Mouse (Mus musculus) lung, embryonic 14.5 days (tissue): ENCODE data around the gene Eif2b2. TPM values are rescaled to one million over a fixed set of nuclear protein-coding genes. Genes with fewer than 3 reads are reported as not detected.

Experiments used
- ATAC-seq: fragments of 200-750 bp; cut with Nextera tagmentation; 2 replicates; pipeline ENCODE4 v1.8.0; 2017; ENCODE audit warnings: mild to moderate bottlenecking, moderate TSS enrichment, moderate library complexity; ENCODE audit not compliant: insufficient read depth
- DNase-seq: peaks from one replicate; pipeline ENCODE4 v3.0.0-alpha.2; 2015
- H3K27ac ChIP-seq: fragments of 300-500 bp; sonication (generic); 2 replicates; pipeline ENCODE4 v1.5.1; 2014; ENCODE audit warnings: low read depth, mild to moderate bottlenecking, moderate library complexity
- H3K27me3 ChIP-seq: fragments of 300-500 bp; sonication (generic); 2 replicates; pipeline ENCODE4 v1.6.1; 2014; ENCODE audit warnings: low read length, control low read depth; ENCODE audit not compliant: insufficient read depth
- H3K36me3 ChIP-seq: fragments of 300-500 bp; sonication (generic); 2 replicates; pipeline ENCODE4 v1.6.1; 2014; ENCODE audit warnings: control low read depth; ENCODE audit not compliant: insufficient read depth
- H3K4me1 ChIP-seq: fragments of 300-500 bp; sonication (generic); 2 replicates; pipeline ENCODE4 v1.6.1; 2014; ENCODE audit warnings: antibody characterized with exemption, control low read depth; ENCODE audit not compliant: insufficient read depth
- H3K4me2 ChIP-seq: fragments of 300-500 bp; sonication (generic); 2 replicates; pipeline ENCODE4 v1.6.1; 2014; ENCODE audit warnings: mild to moderate bottlenecking
- H3K4me3 ChIP-seq: fragments of 300-500 bp; sonication (generic); 2 replicates; pipeline ENCODE4 v1.5.1; 2014; ENCODE audit warnings: low read depth, low read length
- H3K9ac ChIP-seq: fragments of 300-500 bp; sonication (generic); 2 replicates; pipeline ENCODE4 v1.6.1; 2014
- H3K9me3 ChIP-seq: fragments of 300-500 bp; sonication (generic); 2 replicates; pipeline ENCODE4 v1.6.1; 2016; ENCODE audit warnings: low read depth, low read length, control low read depth
- CTCF ChIP-seq: IDR thresholded peaks from 2 replicates; pipeline ENCODE4 v1.5.1; 2016; ENCODE audit warnings: antibody characterized with exemption, low read depth
- WGBS: fragments of 180-500 bp; shearing (Covaris S2); extraction: QIAGEN DNeasy Blood & Tissue Kit; methylation state at CpG from one replicate; pipeline ENCODE4 v1.1.7; 2014; 5-methylcytosine and 5-hydroxymethylcytosine counted together
- polyA plus RNA-seq: library from polyadenylated mRNA; unstranded; fragments of >200 nt; fragmentation: Nextera tagmentation; extraction: Ambion mirVana; gene quantifications from 2 replicates; pipeline ENCODE4 v1.2.1, GENCODE M21; 2014

Eif2b2 gene
- polyA plus RNA-seq, 1 experiment from 2014 or later = 99.9 TPM

DNA sequence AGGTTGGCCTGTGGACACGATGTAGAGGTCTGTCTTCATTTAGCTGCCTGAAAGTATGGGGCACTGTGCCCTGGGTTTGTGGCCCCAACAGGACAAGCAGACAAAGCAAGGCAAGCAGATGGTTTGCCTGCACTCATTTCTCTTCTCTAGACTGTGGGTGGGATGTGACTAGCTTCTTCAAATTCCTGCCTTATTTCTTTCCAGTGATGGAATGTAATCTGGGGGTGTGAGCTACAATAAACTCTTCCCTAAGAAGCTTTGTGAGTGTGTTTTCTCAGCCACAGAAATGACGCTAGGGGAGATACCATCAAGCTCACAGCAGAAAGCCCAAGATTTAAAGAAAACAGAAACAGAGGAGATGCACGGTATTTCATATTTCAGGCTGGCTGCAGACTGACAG is 32.8 kb downstream of the Eif2b2 start:
- no peak overlapping the region for H3K9ac ChIP-seq
- no peak for ATAC-seq
- no peak for DNase-seq
- no peak overlapping the region for H3K4me2 ChIP-seq
- H3K9me3 ChIP-seq = peaks cover 4% of the 10 kb centered on the region; the same call in 1 of the 2 replicates
- TF ChIP-seq CTCF = no peak
- no peaks in the 10 kb centered on the region for H3K27me3 ChIP-seq
- 70% methylated on average over 3 of the region's 3 CpGs for WGBS
- H3K4me1 ChIP-seq = no peaks in the 10 kb centered on the region
- no peak overlapping the region for H3K4me3 ChIP-seq
- no peak overlapping the region for H3K27ac ChIP-seq
- no peaks in the 10 kb centered on the region for H3K36me3 ChIP-seq

DNA sequence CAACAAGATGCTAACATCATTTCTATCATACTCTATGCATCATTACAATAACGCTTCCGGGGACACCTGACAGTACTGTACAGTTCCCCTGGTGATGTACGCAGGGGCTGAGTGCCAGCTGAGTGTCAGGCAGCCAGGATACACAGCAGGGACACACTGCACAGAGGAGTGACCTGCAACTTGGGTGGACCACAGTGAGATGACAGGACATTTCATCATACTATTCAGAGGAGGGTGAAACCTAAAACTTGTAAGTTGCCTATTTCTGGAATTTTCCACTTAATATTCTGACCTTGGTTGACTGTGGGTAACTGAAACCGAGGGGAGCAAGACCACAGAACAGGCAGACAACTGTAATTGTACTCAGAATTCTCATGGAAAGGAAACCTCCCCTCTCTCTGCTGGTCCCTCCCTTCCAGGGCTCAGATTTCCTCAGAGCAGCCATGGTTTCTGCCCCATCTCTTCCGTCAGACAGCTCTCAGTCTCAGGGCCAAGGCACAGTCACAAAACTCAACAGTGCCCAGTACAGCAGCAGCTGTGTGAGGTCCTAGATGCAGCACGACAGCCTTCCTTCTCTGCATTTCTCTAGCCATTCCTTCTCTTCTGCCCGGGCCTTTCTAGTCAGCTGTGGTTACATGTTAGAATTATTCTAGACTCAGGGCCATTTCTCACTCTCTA is 36.9 kb downstream of the Eif2b2 start:
- Histone ChIP-seq H3K4me3 (no peak overlapping the region), H3K27ac (peak overlapping the region; percentile 21; the same call in 1 of the 2 replicates), H3K9me3 (no peaks in the 10 kb centered on the region), H3K27me3 (no peaks in the 10 kb centered on the region), H3K4me1 (no peaks in the 10 kb centered on the region), H3K36me3 (0 out of 2 replicates have a peak, but pooled peaks cover 5% of the 10 kb centered on the region), H3K9ac (no peak overlapping the region), H3K4me2 (no peak overlapping the region)
- WGBS = 54% methylated on average over 7 of the region's 7 CpGs
- DNase-seq (peak; percentile 45), ATAC-seq (0 out of 2 replicates have a peak, but pooled peaks have one; percentile 54)
- no peak for TF ChIP-seq CTCF

DNA sequence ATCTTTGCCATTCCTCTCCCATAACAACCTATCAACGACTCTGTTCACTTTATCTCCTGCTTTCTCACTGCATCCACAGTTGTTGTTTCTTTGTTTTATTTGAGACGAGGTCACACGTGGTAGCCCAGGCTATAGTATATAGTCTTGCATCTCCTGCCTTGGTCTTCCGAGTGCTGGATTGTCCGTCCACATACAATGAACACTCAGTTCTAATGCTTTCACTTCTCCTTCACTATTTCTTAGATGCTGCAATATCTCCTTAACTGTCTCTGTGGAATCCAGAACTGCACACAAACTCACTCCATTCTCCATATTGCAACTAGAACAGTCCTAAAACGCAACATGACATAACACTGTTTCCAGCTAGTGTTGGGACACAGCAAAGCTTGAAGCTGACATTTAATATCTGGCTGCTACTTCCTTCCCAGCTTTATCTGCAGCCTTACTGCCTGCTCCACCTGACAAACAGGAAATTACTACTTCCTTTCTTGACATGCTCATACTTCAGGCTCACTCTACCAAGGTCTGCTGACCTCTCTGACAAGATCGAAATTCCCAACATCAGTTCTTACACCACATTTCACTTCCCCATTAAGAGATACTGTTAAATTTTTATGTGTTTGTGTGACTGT is 37.8 kb downstream of the Eif2b2 start:
- WGBS = 65% methylated on average over 7 of the region's 7 CpGs
- DNase-seq (peak; percentile 28), ATAC-seq (no peak)
- Histone ChIP-seq H3K27ac (peak overlapping the region; percentile 46), H3K27me3 (no peaks in the 10 kb centered on the region), H3K4me2 (no peak overlapping the region), H3K4me3 (no peak overlapping the region), H3K9ac (no peak overlapping the region), H3K4me1 (no peaks in the 10 kb centered on the region), H3K9me3 (no peaks in the 10 kb centered on the region), H3K36me3 (0 out of 2 replicates have a peak, but pooled peaks cover 5% of the 10 kb centered on the region)
- TF ChIP-seq CTCF = no peak

DNA sequence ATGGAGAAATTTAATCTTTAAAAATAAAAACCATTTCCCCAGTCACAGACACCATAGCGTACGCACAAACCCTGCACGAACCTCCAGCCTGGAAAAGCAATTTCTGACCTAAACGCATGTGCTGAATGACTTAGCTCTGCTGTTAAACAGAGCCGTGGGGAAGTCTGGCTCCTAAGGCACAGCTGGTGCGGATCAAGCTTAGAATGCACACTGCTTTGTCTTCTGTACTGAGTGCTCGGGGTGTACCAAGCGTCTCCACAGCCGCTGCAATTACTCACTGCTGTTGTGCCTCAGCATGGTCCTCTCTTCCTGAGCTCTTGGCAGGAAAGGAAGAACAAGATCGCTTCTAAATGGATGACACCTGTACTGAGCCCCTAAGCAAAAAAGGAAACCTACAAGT is 43.2 kb downstream of the Eif2b2 start:
- no peak for TF ChIP-seq CTCF
- H3K4me1 ChIP-seq = 0 out of 2 replicates have a peak, but pooled peaks cover 3% of the 10 kb centered on the region
- ATAC-seq = peak; percentile 92
- H3K36me3 ChIP-seq = 0 out of 2 replicates have a peak, but pooled peaks cover 5% of the 10 kb centered on the region
- H3K27ac ChIP-seq = 0 out of 2 replicates have a peak overlapping the region, but pooled peaks have one; percentile 0
- no peaks in the 10 kb centered on the region for H3K27me3 ChIP-seq
- DNase-seq = peak; percentile 89
- H3K4me3 ChIP-seq = no peak overlapping the region
- H3K4me2 ChIP-seq = no peak overlapping the region
- no peaks in the 10 kb centered on the region for H3K9me3 ChIP-seq
- no peak overlapping the region for H3K9ac ChIP-seq
- WGBS = 34% methylated on average over 10 of the region's 10 CpGs

DNA sequence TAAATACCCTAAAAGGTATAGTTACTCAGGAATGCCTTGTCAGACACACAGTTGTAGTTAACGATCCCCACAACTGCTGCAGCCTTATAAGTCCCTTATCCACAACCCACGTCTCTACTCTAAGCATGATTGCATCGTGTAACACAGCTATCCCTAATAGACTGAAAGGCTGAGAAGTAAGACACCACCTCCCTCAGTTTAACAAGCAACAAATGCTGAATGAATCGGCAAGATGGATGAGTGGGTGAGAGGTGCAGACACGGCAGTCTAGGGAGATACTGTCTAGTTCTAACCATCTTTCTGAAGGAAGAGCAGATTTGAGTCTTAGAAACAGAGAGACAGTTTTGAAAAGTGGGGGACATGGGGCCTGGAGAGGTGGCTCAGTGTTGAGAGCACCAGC is 43.9 kb downstream of the Eif2b2 start:
- Histone ChIP-seq H3K36me3 (0 out of 2 replicates have a peak, but pooled peaks cover 2% of the 10 kb centered on the region), H3K9me3 (no peaks in the 10 kb centered on the region), H3K4me1 (0 out of 2 replicates have a peak, but pooled peaks cover 3% of the 10 kb centered on the region), H3K4me3 (no peak overlapping the region), H3K4me2 (no peak overlapping the region), H3K27me3 (no peaks in the 10 kb centered on the region), H3K27ac (peak overlapping the region; percentile 50; the same call in 1 of the 2 replicates), H3K9ac (no peak overlapping the region)
- ATAC-seq (no peak), DNase-seq (no peak)
- no peak for TF ChIP-seq CTCF
- 58% methylated on average over 5 of the region's 5 CpGs for WGBS

DNA sequence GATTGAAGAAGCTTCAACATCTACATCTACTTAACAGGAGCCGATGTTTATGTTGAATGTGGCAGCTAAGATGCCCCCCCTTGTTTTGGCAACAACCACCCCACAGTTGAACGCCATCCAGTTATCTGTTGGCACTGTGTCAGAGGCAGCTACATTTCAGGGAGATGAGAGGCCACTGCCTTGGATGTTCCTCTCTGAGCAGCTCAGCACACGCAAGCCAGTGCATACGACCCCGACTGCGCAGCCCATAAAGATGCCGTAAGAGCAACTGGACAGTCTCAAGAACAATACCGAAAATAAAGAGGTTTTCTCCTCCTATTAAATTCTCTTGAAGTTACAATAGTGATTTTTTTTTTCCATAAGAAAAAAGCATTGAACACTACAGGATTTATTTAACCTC is 45.2 kb downstream of the Eif2b2 start:
- Histone ChIP-seq H3K27me3 (no peaks in the 10 kb centered on the region), H3K27ac (peak overlapping the region; percentile 25; the same call in 1 of the 2 replicates), H3K4me1 (0 out of 2 replicates have a peak, but pooled peaks cover 3% of the 10 kb centered on the region), H3K4me2 (0 out of 2 replicates have a peak overlapping the region, but pooled peaks have one; percentile 3), H3K9me3 (no peaks in the 10 kb centered on the region), H3K4me3 (no peak overlapping the region), H3K9ac (no peak overlapping the region), H3K36me3 (no peaks in the 10 kb centered on the region)
- 49% methylated on average over 8 of the region's 8 CpGs for WGBS
- peak; percentile 76; the same call in 1 of the 2 replicates for ATAC-seq
- peak; percentile 80 for DNase-seq
- no peak for TF ChIP-seq CTCF

DNA sequence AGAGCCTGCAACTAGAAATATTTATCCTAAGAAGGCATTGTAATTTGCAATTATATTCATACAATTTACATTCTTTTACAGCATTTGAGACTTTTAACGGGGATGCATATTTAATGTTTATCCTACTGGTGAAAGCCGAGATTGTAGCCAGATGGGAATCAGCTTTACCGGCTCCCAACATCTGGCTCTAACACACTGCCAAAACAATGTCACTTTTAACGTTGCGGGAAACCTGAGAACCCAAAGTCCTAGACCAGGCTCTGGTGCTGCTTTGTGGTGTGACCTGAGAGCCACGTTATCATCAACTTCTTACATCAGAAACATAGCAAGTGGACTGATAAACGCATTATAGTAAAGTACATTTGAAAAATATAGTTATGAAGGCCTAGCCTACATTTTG is 45.7 kb downstream of the Eif2b2 start:
- Histone ChIP-seq H3K4me1 (0 out of 2 replicates have a peak, but pooled peaks cover 5% of the 10 kb centered on the region), H3K4me3 (no peak overlapping the region), H3K9ac (no peak overlapping the region), H3K27me3 (no peaks in the 10 kb centered on the region), H3K36me3 (no peaks in the 10 kb centered on the region), H3K4me2 (no peak overlapping the region; the same call in 1 of the 2 replicates), H3K27ac (0 out of 2 replicates have a peak overlapping the region, but pooled peaks have one; percentile 26), H3K9me3 (no peaks in the 10 kb centered on the region)
- TF ChIP-seq CTCF = no peak
- peak; percentile 57; the same call in 1 of the 2 replicates for ATAC-seq
- 26% methylated on average over 7 of the region's 7 CpGs for WGBS
- peak; percentile 77 for DNase-seq
